In genomic region chr19:10266196-10266850, GRCm38 (mm10) we compare ENCODE assay signal across 8 mouse cellular contexts. TPM values are rescaled to one million over a fixed set of nuclear protein-coding genes. Genes with fewer than 3 reads are reported as not detected.
DNase-seq lines count a peak whose midpoint lies in the region; ATAC-seq lines count a peak whose summit lies in the region.

No protein-coding gene starts in this region.

- H3K4me3 ChIP-seq in forebrain, embryonic 14.5 days (ENCODE audit: low read depth, low read length): no peak overlapping the region
- H3K4me3 ChIP-seq in lung, embryonic 16.5 days (ENCODE audit: low read length): no peak overlapping the region

- intact Hi-C loops in heart, postnatal 36 days (cut with DNase I): loop anchor here (1.0 kb wide), 1 partner anchor 39 kb away; no protein-coding TSS in a partner anchor

- peak; percentile 88 for DNase-seq in ES-CJ7 (ENCODE audit: low read depth, low spot score)
- DNase-seq in c-Kit-positive CD71-negative TER-119-negative erythroid progenitor cells, embryonic 14.5 days (ENCODE audit: low read depth): peak; percentile 62
- peak; percentile 66 for DNase-seq in forebrain, embryonic 14.5 days (ENCODE audit: low spot score)
- DNase-seq in heart, postnatal 36 days: peak; percentile 87
- DNase-seq in layer of hippocampus, adult 9-11 months: peak; percentile 68
- DNase-seq in ovary, postnatal 10 days (ENCODE audit: low spot score): peak; percentile 54
- peak; percentile 30 to 35 for DNase-seq in thymus, postnatal 36 days

- H3K27ac ChIP-seq in forebrain, embryonic 14.5 days (ENCODE audit: low read depth, low read length): no peak overlapping the region
- H3K27ac ChIP-seq in lung, embryonic 16.5 days (ENCODE audit: low read length): peak overlapping the region; percentile 41

- no peaks in the 10 kb centered on the region for H3K27me3 ChIP-seq in forebrain, embryonic 14.5 days (replicated peaks; ENCODE audit: control insufficient read depth, insufficient read depth, low read length)
- no peaks in the 10 kb centered on the region for H3K27me3 ChIP-seq in lung, embryonic 16.5 days (ENCODE audit: control insufficient read depth, insufficient read depth, low read depth, low read length)

- ATAC-seq in forebrain, embryonic 14.5 days: peak; percentile 66
- ATAC-seq in lung, embryonic 16.5 days (ENCODE audit: low read depth): peak; percentile 85

- no peaks in the 10 kb centered on the region for H3K9me3 ChIP-seq in forebrain, embryonic 14.5 days (replicated peaks; ENCODE audit: control insufficient read depth, low read length)
- H3K9me3 ChIP-seq in lung, embryonic 16.5 days (ENCODE audit: control insufficient read depth, low read length): no peaks in the 10 kb centered on the region

- H3K4me1 ChIP-seq in forebrain, embryonic 14.5 days (ENCODE audit: control insufficient read depth, insufficient read depth, low read length): no peaks in the 10 kb centered on the region
- peaks cover 15% of the 10 kb centered on the region for H3K4me1 ChIP-seq in lung, embryonic 16.5 days (replicated peaks; ENCODE audit: control insufficient read depth, insufficient read depth, low read length)

- H3K9ac ChIP-seq in forebrain, embryonic 14.5 days (ENCODE audit: low read length): no peak overlapping the region
- H3K9ac ChIP-seq in lung, embryonic 16.5 days (ENCODE audit: low read length): no peak overlapping the region

- WGBS in forebrain, embryonic 14.5 days: 26% methylated on average over 14 of the region's 14 CpGs
- 14% methylated on average over 14 of the region's 14 CpGs for WGBS in lung, embryonic 16.5 days

- no peaks in the 10 kb centered on the region for H3K36me3 ChIP-seq in forebrain, embryonic 14.5 days (ENCODE audit: control insufficient read depth, insufficient read depth, low read length)
- no peaks in the 10 kb centered on the region for H3K36me3 ChIP-seq in lung, embryonic 16.5 days (ENCODE audit: control insufficient read depth, insufficient read depth, low read length)

- H3K4me2 ChIP-seq in forebrain, embryonic 14.5 days (ENCODE audit: low read length): no peak overlapping the region
- H3K4me2 ChIP-seq in lung, embryonic 16.5 days (ENCODE audit: low read depth, low read length): no peak overlapping the region

RNA-seq across cellular contexts. Expression of gene Myrf, which starts 25.8 kb away (rescaled TPM):
- 0.20 and 0.40 TPM in 2 replicates for polyA plus RNA-seq in forebrain, embryonic 14.5 days (2014; fragmentation: Nextera tagmentation; extraction: Ambion mirVana)
- total RNA-seq in heart, postnatal 36 days (2021): 1 to 10 TPM; 5.9 to 7.3 TPM
- polyA plus RNA-seq in lung, embryonic 16.5 days (2015; fragmentation: Nextera tagmentation; extraction: Ambion mirVana): 5.0 and 6.0 TPM in 2 replicates

RNA-seq across cellular contexts. Expression of gene Dagla, which starts 38.4 kb away (rescaled TPM):
- polyA plus RNA-seq in forebrain, embryonic 14.5 days (2014; fragmentation: Nextera tagmentation; extraction: Ambion mirVana): 3.6 and 5.8 TPM in 2 replicates
- 1 to 10 TPM; 2.7 TPM for total RNA-seq in heart, postnatal 36 days (2021)
- 3.0 and 3.2 TPM in 2 replicates for polyA plus RNA-seq in lung, embryonic 16.5 days (2015; fragmentation: Nextera tagmentation; extraction: Ambion mirVana)

Comparison
In these comparisons a context has a peak if more than half of its experiments do, and no peak if none do; other contexts are left out.
1. DNase-seq: peak in every context shown above with its lines; median percentile 88 in ES-CJ7; 87 in heart, postnatal 36 days; 68 in layer of hippocampus, adult 9-11 months; 66 in forebrain, embryonic 14.5 days; 62 in c-Kit-positive CD71-negative TER-119-negative erythroid progenitor cells, embryonic 14.5 days; 54 in ovary, postnatal 10 days; 32 in thymus, postnatal 36 days.